Mouse (Mus musculus): ENCODE data around the gene Rab17.

DNA sequence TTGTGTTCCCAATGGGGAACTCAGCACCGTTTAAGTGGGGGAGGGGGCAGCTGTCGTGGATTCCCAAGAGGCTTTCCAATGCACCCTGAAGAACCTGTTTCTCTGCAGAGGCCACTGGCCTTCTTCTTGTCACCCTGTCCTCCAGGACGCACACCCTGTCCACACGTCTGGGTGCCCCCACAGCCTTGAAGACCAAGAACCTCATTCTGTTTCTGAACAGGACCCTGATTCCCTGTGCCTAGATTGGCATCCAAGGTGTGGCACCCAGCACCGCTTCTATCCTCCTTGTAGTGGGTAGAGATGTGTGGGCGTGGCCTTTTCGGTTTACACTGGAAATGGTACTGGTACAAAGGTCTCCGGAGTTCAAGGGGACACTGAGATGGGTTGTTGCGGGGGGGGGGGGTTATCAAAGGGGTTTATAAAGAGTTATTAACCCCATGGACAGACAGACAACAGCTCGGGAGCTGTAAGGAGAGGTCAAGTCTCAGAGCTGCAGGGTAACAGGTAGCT lies 475 bp upstream of the Rab17 start:
- TF ChIP-seq CTCF (conservative IDR thresholded peaks at IDR 0.05; ENCODE audit: low read length) (no peak), POU5F1 (IDR thresholded peaks at IDR 0.05; ENCODE audit: borderline replicate concordance, low read length) (no peak)

All from E14TG2a.4 (cell line).